Mouse (Mus musculus): ENCODE results near the gene Ift80.
"Not testable (repeated sequence)": the region's sequence is repeated elsewhere in the genome, so short reads cannot be mapped to it uniquely, and the experiment has no call there.

Ift80 gene

GRCm38 (mm10) chr3:68928619-68929018 is 75.8 kb downstream of the Ift80 start:
- DNase-seq = no peak

- no peak for DNase-seq
Observed at GRCm38 (mm10) chr3:68907509-68907908, 96.9 kb downstream of the Ift80 start.

- DNase-seq = no peak
Observed at GRCm38 (mm10) chr3:68904902-68905778, 99.2 kb downstream of the Ift80 start.

GRCm38 (mm10) chr3:68902636-68903035 is 101.7 kb downstream of the Ift80 start:
- DNase-seq = not testable (repeated sequence)

GRCm38 (mm10) chr3:68897154-68897553 is 107.2 kb downstream of the Ift80 start:
- DNase-seq = no peak

- no peak for DNase-seq
Observed at GRCm38 (mm10) chr3:68895426-68895825, 108.9 kb downstream of the Ift80 start.

GRCm38 (mm10) chr3:68886845-68887244 is 117.5 kb downstream of the Ift80 start:
- DNase-seq = no peak

- DNase-seq = no peak
Observed at GRCm38 (mm10) chr3:68874079-68874478, 130.3 kb downstream of the Ift80 start.

- no peak for DNase-seq
Observed at GRCm38 (mm10) chr3:68870568-68870950, 133.8 kb downstream of the Ift80 start.

- peak; percentile 49 for DNase-seq
Observed at GRCm38 (mm10) chr3:68869691-68870567, 134.4 kb downstream of the Ift80 start.

- peak; percentile 47 for DNase-seq
Observed at GRCm38 (mm10) chr3:68869211-68869690, 135.1 kb downstream of the Ift80 start, which contains the start of gene 1110032F04Rik. Gene 1110032F04Rik, plus strand, starts transcription at chr3:68869586.

GRCm38 (mm10) chr3:68852414-68852813 is 152.0 kb downstream of the Ift80 start:
- DNase-seq = no peak

GRCm38 (mm10) chr3:68848323-68848722 is 156.0 kb downstream of the Ift80 start:
- DNase-seq = no peak

GRCm38 (mm10) chr3:68844025-68844424 is 160.3 kb downstream of the Ift80 start:
- no peak for DNase-seq
